Mouse (Mus musculus) MEL (cell line): ENCODE data around the gene Gtf2h3. TPM values are rescaled to one million over a fixed set of nuclear protein-coding genes. Genes with fewer than 3 reads are reported as not detected.

Experiments used
- DNase-seq: peaks from one replicate; pipeline ENCODE4 v3.0.0; 2011; ENCODE audit warnings: low read depth, low spot score
- H3K27ac ChIP-seq: 2 replicates; pipeline ENCODE4 v1.5.1; 2012; ENCODE audit warnings: low read depth, mild to moderate bottlenecking, control low read depth, low read length, moderate library complexity; ENCODE audit not compliant: control insufficient read depth
- H3K27me3 ChIP-seq, 2 experiments: fragments of 150-350 bp in 1 of 2; sonication (generic) in 1 of 2; 2 replicates each; pipeline ENCODE4 v1.6.1; 2012; ENCODE audit warnings: low read length in 2 of 2, mild to moderate bottlenecking in 2 of 2, improper control_type of control experiment in 1 of 2, moderate library complexity in 1 of 2; ENCODE audit not compliant: insufficient read depth in 2 of 2, control insufficient read depth in 1 of 2
- H3K36me3 ChIP-seq, 2 experiments: 2 replicates each; pipeline ENCODE4 v1.6.1; 2012 to 2014; ENCODE audit warnings: low read length in 2 of 2, improper control_type of control experiment in 1 of 2, inconsistent platforms in 1 of 2, mild to moderate bottlenecking in 1 of 2; ENCODE audit not compliant: insufficient read depth in 2 of 2, control insufficient read depth in 1 of 2
- H3K4me1 ChIP-seq, 2 experiments: fragments of 150-350 bp in 1 of 2; sonication (generic) in 1 of 2; 2 replicates each; pipeline ENCODE4 v1.6.1; 2012; ENCODE audit warnings: low read length in 2 of 2, improper control_type of control experiment in 1 of 2, mild to moderate bottlenecking in 1 of 2; ENCODE audit not compliant: insufficient read depth in 2 of 2, control insufficient read depth in 1 of 2
- H3K4me3 ChIP-seq, 2 experiments: fragments of 150-350 bp in 1 of 2; sonication (generic) in 1 of 2; 2 replicates each; pipeline ENCODE4 v1.5.1; 2012; ENCODE audit warnings: low read depth in 2 of 2, low read length in 2 of 2, mild to moderate bottlenecking in 2 of 2, moderate library complexity in 2 of 2, control low read depth in 1 of 2, improper control_type of control experiment in 1 of 2; ENCODE audit not compliant: control insufficient read depth in 1 of 2, insufficient read depth in 1 of 2
- H3K79me2 ChIP-seq: 2 replicates; pipeline ENCODE4 v1.6.1; 2012; ENCODE audit warnings: mild to moderate bottlenecking, low read length, moderate library complexity; ENCODE audit not compliant: control insufficient read depth, poor library complexity, insufficient read depth
- H3K9ac ChIP-seq: 2 replicates; pipeline ENCODE4 v1.6.1; 2012; ENCODE audit warnings: low read depth, mild to moderate bottlenecking, control low read depth, low read length, moderate library complexity; ENCODE audit not compliant: control insufficient read depth, poor library complexity, severe bottlenecking
- H3K9me3 ChIP-seq: fragments of 150-350 bp; sonication (generic); replicated peaks from 2 replicates; pipeline ENCODE4 v1.6.1; 2012; ENCODE audit warnings: mild to moderate bottlenecking, low read length, improper control_type of control experiment, moderate library complexity; ENCODE audit not compliant: insufficient read depth
- BHLHE40 ChIP-seq: IDR thresholded peaks from 2 replicates; pipeline ENCODE4 v1.6.1; 2012; ENCODE audit warnings: low read depth, mild to moderate bottlenecking, inconsistent platforms, low read length, improper control_type of control experiment, borderline replicate concordance
- CHD1 ChIP-seq: IDR thresholded peaks from 2 replicates; pipeline ENCODE4 v1.6.1; 2012; ENCODE audit warnings: low read depth, mild to moderate bottlenecking, inconsistent platforms, low read length, improper control_type of control experiment
- E2F4 ChIP-seq: IDR thresholded peaks from 2 replicates; pipeline ENCODE4 v1.6.1; 2011; ENCODE audit warnings: low read depth, low read length, improper control_type of control experiment, borderline replicate concordance
- ELF1 ChIP-seq: IDR thresholded peaks from 2 replicates; pipeline ENCODE4 v1.6.1; 2014; ENCODE audit warnings: low read depth, mild to moderate bottlenecking, inconsistent platforms, low read length, improper control_type of control experiment, moderate library complexity
- GATA1 ChIP-seq: IDR thresholded peaks from 2 replicates; pipeline ENCODE4 v1.6.1; 2011; ENCODE audit warnings: low read depth, low read length, improper control_type of control experiment
- HCFC1 ChIP-seq: IDR thresholded peaks from 2 replicates; pipeline ENCODE4 v1.6.1; 2012; ENCODE audit warnings: low read depth, mild to moderate bottlenecking, inconsistent platforms, low read length, improper control_type of control experiment, moderate library complexity
- JUND ChIP-seq: IDR thresholded peaks from 2 replicates; pipeline ENCODE4 v1.6.1; 2011; ENCODE audit warnings: low read depth, mild to moderate bottlenecking, improper control_type of control experiment, low read length
- KAT2A ChIP-seq: conservative IDR thresholded peaks from 2 replicates; pipeline ENCODE4 v1.6.1; 2012; ENCODE audit warnings: low read depth, low read length, improper control_type of control experiment, inconsistent platforms
- MAFK ChIP-seq: IDR thresholded peaks from 2 replicates; pipeline ENCODE4 v1.6.1; 2011; ENCODE audit warnings: low read depth, mild to moderate bottlenecking, low read length, improper control_type of control experiment, borderline replicate concordance
- MAX ChIP-seq: IDR thresholded peaks from 2 replicates; pipeline ENCODE4 v1.6.1; 2011; ENCODE audit warnings: low read length, improper control_type of control experiment
- MAZ ChIP-seq: IDR thresholded peaks from 2 replicates; pipeline ENCODE4 v1.6.1; 2012; ENCODE audit warnings: low read depth, mild to moderate bottlenecking, inconsistent platforms, low read length, improper control_type of control experiment
- MEF2A ChIP-seq: IDR thresholded peaks from 2 replicates; pipeline ENCODE4 v1.6.1; 2014; ENCODE audit warnings: low read depth, mild to moderate bottlenecking, inconsistent platforms, low read length, improper control_type of control experiment; ENCODE audit not compliant: poor library complexity, insufficient replicate concordance, severe bottlenecking; ENCODE audit errors: extremely low read depth
- MXI1 ChIP-seq: IDR thresholded peaks from 2 replicates; pipeline ENCODE4 v1.6.1; 2011; ENCODE audit warnings: mild to moderate bottlenecking, low read depth, low read length, improper control_type of control experiment
- MYC ChIP-seq: IDR thresholded peaks from 2 replicates; pipeline ENCODE4 v1.6.1; 2011; ENCODE audit warnings: low read depth, mild to moderate bottlenecking, low read length, improper control_type of control experiment, moderate library complexity
- NELFE ChIP-seq: IDR thresholded peaks from 2 replicates; pipeline ENCODE4 v1.6.1; 2011; ENCODE audit warnings: low read depth, low read length, improper control_type of control experiment
- NRF1 ChIP-seq: IDR thresholded peaks from 2 replicates; pipeline ENCODE4 v1.6.1; 2014; ENCODE audit warnings: low read depth, mild to moderate bottlenecking, inconsistent platforms, low read length, improper control_type of control experiment, moderate library complexity; ENCODE audit not compliant: poor library complexity, insufficient read depth, severe bottlenecking
- POLR2AphosphoS2 ChIP-seq: IDR thresholded peaks from 2 replicates; pipeline ENCODE4 v1.6.1; 2011; ENCODE audit warnings: low read length, improper control_type of control experiment
- RAD21 ChIP-seq: IDR thresholded peaks from 2 replicates; pipeline ENCODE4 v1.6.1; 2011; ENCODE audit warnings: mild to moderate bottlenecking, low read depth, low read length, improper control_type of control experiment
- RCOR1 ChIP-seq: IDR thresholded peaks from 2 replicates; pipeline ENCODE4 v1.6.1; 2012; ENCODE audit warnings: low read depth, mild to moderate bottlenecking, inconsistent platforms, low read length, improper control_type of control experiment
- UBTF ChIP-seq: IDR thresholded peaks from 2 replicates; pipeline ENCODE4 v1.6.1; 2012; ENCODE audit warnings: low read depth, mild to moderate bottlenecking, inconsistent platforms, low read length, improper control_type of control experiment, moderate library complexity, borderline replicate concordance; ENCODE audit not compliant: insufficient read depth
- USF1 ChIP-seq: IDR thresholded peaks from 2 replicates; pipeline ENCODE4 v1.6.1; 2014; ENCODE audit warnings: low read depth, mild to moderate bottlenecking, inconsistent platforms, low read length, improper control_type of control experiment, moderate library complexity
- USF2 ChIP-seq, 2 experiments: IDR thresholded peaks; 2 replicates each; pipeline ENCODE4 v1.6.1; 2011 to 2012; ENCODE audit warnings: improper control_type of control experiment in 2 of 2, low read length in 2 of 2, borderline replicate concordance in 1 of 2, inconsistent platforms in 1 of 2, low read depth in 1 of 2, mild to moderate bottlenecking in 1 of 2; ENCODE audit not compliant: insufficient read depth in 1 of 2
- ZC3H11A ChIP-seq: IDR thresholded peaks from 2 replicates; pipeline ENCODE4 v1.6.1; 2012; ENCODE audit warnings: low read depth, mild to moderate bottlenecking, inconsistent platforms, low read length, improper control_type of control experiment
- ZMIZ1 ChIP-seq: IDR thresholded peaks from 2 replicates; pipeline ENCODE4 v1.6.1; 2012; ENCODE audit warnings: low read depth, mild to moderate bottlenecking, inconsistent platforms, low read length, improper control_type of control experiment, moderate library complexity
- ZNF384 ChIP-seq: IDR thresholded peaks from 2 replicates; pipeline ENCODE4 v1.6.1; 2012; ENCODE audit warnings: low read depth, mild to moderate bottlenecking, inconsistent platforms, low read length, improper control_type of control experiment
- polyA plus RNA-seq, 2 experiments: library from polyadenylated mRNA; stranded (reverse) in 1 of 2; unstranded in 1 of 2; fragments of >175 nt in 1 of 2; fragments of >200 nt in 1 of 2; gene quantifications; 2 replicates each; pipeline versions ENCODE4 v1.2.1 to v1.2.4; 2012; ENCODE audit warnings: low replicate concordance in 2 of 2, low read depth in 1 of 2; ENCODE audit not compliant: insufficient read length in 2 of 2, insufficient read depth in 1 of 2, missing spikeins in 1 of 2
- total RNA-seq: library from RNA; depleted of rRNA; stranded (reverse); fragments of 300-350 nt; gene quantifications from 2 replicates; pipeline ENCODE4 v1.2.3, GENCODE M21; 2012

Gtf2h3 gene
- total and polyA plus RNA-seq, 3 experiments = 86.1 to 116 TPM; not detected in 1

GRCm38 (mm10) chr5:124535016-124535415 lies 43.9 kb upstream of the Gtf2h3 start (continued):
- TF ChIP-seq E2F4 (no peak), GATA1 (peak; percentile 74), ZNF384 (no peak), ZC3H11A (no peak), NELFE (no peak), HCFC1 (no peak), JUND (no peak), ELF1 (no peak), MYC (0 out of 2 replicates have a peak, but pooled peaks have one; percentile 12)

- Histone ChIP-seq H3K36me3 (peaks cover 0 to 8% of the 10 kb centered on the region in 2 experiments; a peak in 2 of 4 replicates), H3K79me2 (peaks cover 10% of the 10 kb centered on the region), H3K27ac (no peak overlapping the region), H3K4me3 (no peak overlapping the region), H3K27me3 (no peaks in the 10 kb centered on the region), H3K9ac (no peak overlapping the region)
- no peak for TF ChIP-seq CHD1
- no peak for TF ChIP-seq RCOR1
- TF ChIP-seq, all 39 proteins: peak for 0
- H3K9me3 ChIP-seq = no peaks in the 10 kb centered on the region
- DNase-seq = no peak
- peaks cover 15 to 16% of the 10 kb centered on the region in 2 experiments for H3K4me1 ChIP-seq
Observed at GRCm38 (mm10) chr5:124536776-124537175, 42.2 kb upstream of the Gtf2h3 start.

- no peak overlapping the region for H3K27ac ChIP-seq
- no peaks in the 10 kb centered on the region for H3K27me3 ChIP-seq
- peaks cover 15 to 21% of the 10 kb centered on the region in 2 experiments for H3K4me1 ChIP-seq
- H3K4me3 ChIP-seq = no peak overlapping the region
- peaks cover 9 to 23% of the 10 kb centered on the region in 2 experiments for H3K36me3 ChIP-seq
- H3K9ac ChIP-seq = no peak overlapping the region
- H3K9me3 ChIP-seq = no peaks in the 10 kb centered on the region
- DNase-seq = peak; percentile 83
- peaks cover 26% of the 10 kb centered on the region for H3K79me2 ChIP-seq
- TF ChIP-seq KAT2A (no peak), MAFK (no peak), MAX (no peak), NRF1 (no peak), JUND (no peak), ELF1 (no peak), MEF2A (no peak), USF2 (IDR thresholded peaks at IDR 0.05; ENCODE audit: borderline replicate concordance in 1 of 2, insufficient read depth in 1 of 2, low read depth in 1 of 2, low read length in 2 of 2) (no peak), RAD21 (peak; percentile 84), BHLHE40 (no peak), POLR2AphosphoS2 (no peak), MXI1 (no peak), CHD1 (no peak), ZNF384 (0 out of 2 replicates have a peak, but pooled peaks have one; percentile 18), USF1 (0 out of 2 replicates have a peak, but pooled peaks have one; percentile 11), MAZ (no peak), RCOR1 (no peak), ZMIZ1 (no peak), GATA1 (no peak), UBTF (no peak)
Observed at GRCm38 (mm10) chr5:124538813-124539792, 39.8 kb upstream of the Gtf2h3 start.
